Comparison of ENCODE assay signal across 21 mouse cellular contexts in the genomic region with DNA sequence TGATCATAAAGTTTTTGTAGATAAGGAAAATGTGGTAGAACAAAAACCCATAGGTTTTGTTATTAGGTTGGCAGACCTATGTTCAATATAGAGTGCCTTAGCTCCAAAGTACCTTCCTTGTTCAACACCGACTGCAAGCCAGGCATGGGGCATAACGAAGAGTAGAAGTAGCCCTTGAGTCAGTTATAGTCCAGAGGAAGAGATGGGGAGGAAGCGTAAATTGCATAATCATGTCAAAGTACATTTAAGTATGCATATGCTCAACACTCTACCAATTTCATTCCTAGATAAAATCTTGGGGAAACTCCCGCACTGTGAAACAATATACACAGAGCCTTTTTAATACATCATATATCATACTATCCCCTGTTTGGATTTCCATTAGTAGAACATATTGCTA.
"Had no signal": no experiment of that assay in that cellular context is flagged by ENCODE, and none has a peak within 500 bp of the region (broad histone marks: within the 10 kb centered on the region; RNA-seq: fewer than 3 reads in every experiment).

No protein-coding gene starts in this region.

- H3K4me2 ChIP-seq: lung, embryonic 15.5 days; midbrain, embryonic 11.5 days; midbrain, embryonic 13.5 days; midbrain, embryonic 15.5 days; neural tube, embryonic 13.5 days; neural tube, embryonic 15.5 days; stomach, embryonic 15.5 days had no signal

- ATAC-seq: liver, postnatal 0 days; lung, postnatal 0 days; midbrain, embryonic 13.5 days; midbrain, embryonic 15.5 days had no signal

- DNase-seq: liver, postnatal 0 days; lung, adult 2 months; lung, postnatal 14 days; lung, postnatal 36 days; retina, postnatal 1 day; right cerebral cortex, adult 18-20 months; right cerebral cortex, postnatal 25 days; right cerebral cortex, postnatal 4 days; thymus, adult 2 months; thymus, postnatal 25 days; thymus, postnatal 4 days had no signal

- H3K9me3 ChIP-seq: lung, embryonic 15.5 days; megakaryocyte, embryonic 14.5 days; midbrain, embryonic 13.5 days; midbrain, embryonic 15.5 days; neural tube, embryonic 13.5 days; neural tube, embryonic 15.5 days; stomach, embryonic 15.5 days had no signal

- H3K4me1 ChIP-seq: lung, embryonic 15.5 days; midbrain, embryonic 13.5 days; midbrain, embryonic 15.5 days; neural tube, embryonic 13.5 days; neural tube, embryonic 15.5 days; stomach, embryonic 15.5 days had no signal

- H3K4me3 ChIP-seq: lung, embryonic 15.5 days; megakaryocyte, embryonic 14.5 days; midbrain, embryonic 13.5 days; midbrain, embryonic 15.5 days; neural tube, embryonic 13.5 days; neural tube, embryonic 15.5 days; stomach, embryonic 15.5 days had no signal

- H3K9ac ChIP-seq: liver, postnatal 0 days; lung, embryonic 15.5 days; midbrain, embryonic 13.5 days; midbrain, embryonic 15.5 days; neural tube, embryonic 13.5 days; neural tube, embryonic 15.5 days; stomach, embryonic 15.5 days had no signal

- H3K36me3 ChIP-seq: lung, embryonic 15.5 days; midbrain, embryonic 13.5 days; midbrain, embryonic 15.5 days; neural tube, embryonic 13.5 days; neural tube, embryonic 15.5 days; stomach, embryonic 15.5 days had no signal

- H3K27me3 ChIP-seq: lung, embryonic 15.5 days; megakaryocyte, embryonic 14.5 days; midbrain, embryonic 13.5 days; midbrain, embryonic 15.5 days; neural tube, embryonic 13.5 days; neural tube, embryonic 15.5 days; stomach, embryonic 15.5 days had no signal

- H3K27ac ChIP-seq: lung, embryonic 15.5 days; midbrain, embryonic 13.5 days; midbrain, embryonic 15.5 days; neural tube, embryonic 13.5 days; neural tube, embryonic 15.5 days; stomach, embryonic 15.5 days; stomach, postnatal 0 days had no signal
